In genomic region chr13:81650382-81650781, GRCm38 (mm10) we compare ENCODE assay signal across 2 mouse cellular contexts. TPM values are rescaled to one million over a fixed set of nuclear protein-coding genes. Genes with fewer than 3 reads are reported as not detected.
"Had no signal": no experiment of that assay in that cellular context is flagged by ENCODE, and none has a peak within 500 bp of the region (broad histone marks: within the 10 kb centered on the region; RNA-seq: fewer than 3 reads in every experiment).

No protein-coding gene starts in this region.

RNA-seq across cellular contexts. Expression of gene Adgrv1, which starts 17.4 kb away (rescaled TPM):
- total RNA-seq: gastrocnemius, postnatal 36 days; hematopoietic stem cell, adult 5-6 weeks had no signal
